Mouse (Mus musculus) liver, postnatal 0 days (tissue): Measurements from ENCODE around the gene Pqbp1.

Source experiments
- CTCF ChIP-seq: sonication (generic); IDR thresholded peaks from 2 replicates; pipeline ENCODE4 v1.5.1; 2016; ENCODE audit warnings: antibody characterized with exemption, low read depth
- EP300 ChIP-seq: IDR thresholded peaks from 2 replicates; pipeline ENCODE4 v1.6.1; 2016; ENCODE audit warnings: antibody characterized with exemption, low read depth, mild to moderate bottlenecking

DNA sequence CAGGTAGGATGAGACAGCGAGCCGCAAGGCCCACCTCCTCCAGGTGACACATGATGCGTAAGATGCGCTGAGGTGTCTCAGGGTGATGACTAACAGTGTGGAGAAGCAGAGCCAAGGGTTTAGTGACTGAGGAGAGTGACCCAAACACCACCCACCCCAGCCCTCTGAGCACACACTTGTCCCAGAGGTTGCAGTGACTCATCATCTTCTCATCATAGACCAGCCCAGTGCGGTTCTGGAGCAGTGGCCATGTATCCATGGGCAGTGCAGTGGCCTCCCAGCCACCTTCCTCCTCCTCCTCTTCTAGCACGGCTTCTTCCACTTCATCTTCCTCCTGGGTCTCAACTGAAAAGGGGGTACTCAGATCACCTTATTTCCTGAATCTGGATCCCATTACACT is 38.6 kb upstream of the Pqbp1 start:
- no peak for TF ChIP-seq CTCF
- no peak for TF ChIP-seq EP300
